Mouse (Mus musculus): ENCODE data around the gene Hist1h4i. TPM values are rescaled to one million over a fixed set of nuclear protein-coding genes. Genes with fewer than 3 reads are reported as not detected.

The Hist1h4i gene
- total RNA-seq, 2 experiments from 2014 or later = 45.9 to 47.6 TPM

DNA sequence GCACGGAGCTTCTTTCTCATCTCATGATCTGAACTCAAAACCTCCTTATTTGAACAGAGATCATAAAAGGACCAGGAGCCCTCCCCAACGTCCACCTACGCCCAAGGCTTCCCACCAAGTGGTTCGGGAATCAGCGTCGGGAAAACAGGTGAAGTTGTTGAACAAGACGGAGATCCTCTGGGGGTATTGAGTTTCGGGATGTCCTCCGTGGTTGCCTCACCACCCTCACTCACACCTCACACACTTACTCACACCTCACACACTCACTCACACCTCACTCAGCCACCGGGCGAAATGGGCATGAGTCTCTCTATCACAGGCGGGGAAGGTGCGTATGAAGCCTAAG lies 44.3 kb downstream of the Hist1h4i start:
- intact Hi-C loops (cut with DNase I) = no loop called here
- DNase-seq (ENCODE audit: extremely low spot score in 1 of 2, low spot score in 2 of 2) = no peak

- DNase-seq (ENCODE audit: extremely low spot score in 1 of 2, low spot score in 2 of 2) = no peak
- intact Hi-C loops (cut with DNase I) = no loop called here
Observed at GRCm38 (mm10) chr13:21996101-21996839, 44.9 kb downstream of the Hist1h4i start.

- DNase-seq (ENCODE audit: extremely low spot score in 1 of 2, low spot score in 2 of 2) = no peak
- intact Hi-C loops (cut with DNase I) = no loop called here
Observed at GRCm38 (mm10) chr13:21995331-21995914, 45.7 kb downstream of the Hist1h4i start.

DNA sequence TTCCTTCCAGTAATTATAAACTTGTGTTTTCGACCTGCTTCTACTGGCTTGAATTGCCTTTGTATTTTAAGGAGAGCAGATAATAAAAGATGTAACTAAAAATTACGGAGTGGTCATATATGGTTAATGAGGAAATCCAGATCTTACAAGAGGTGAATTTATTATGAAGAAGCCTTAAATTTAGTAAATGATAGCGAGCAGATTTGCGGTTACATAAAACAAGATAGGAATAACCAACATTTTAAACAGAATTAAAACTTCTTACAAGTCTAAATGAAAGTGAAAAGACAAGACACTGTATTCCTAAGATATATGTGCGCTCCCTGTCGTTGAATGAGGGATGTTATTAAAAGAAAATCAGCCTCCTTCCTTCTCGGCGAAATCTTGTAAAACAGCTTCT lies 46.3 kb downstream of the Hist1h4i start:
- no peak for DNase-seq (ENCODE audit: extremely low spot score in 1 of 2, low spot score in 2 of 2)
- intact Hi-C loops (cut with DNase I) = no loop called here

DNA sequence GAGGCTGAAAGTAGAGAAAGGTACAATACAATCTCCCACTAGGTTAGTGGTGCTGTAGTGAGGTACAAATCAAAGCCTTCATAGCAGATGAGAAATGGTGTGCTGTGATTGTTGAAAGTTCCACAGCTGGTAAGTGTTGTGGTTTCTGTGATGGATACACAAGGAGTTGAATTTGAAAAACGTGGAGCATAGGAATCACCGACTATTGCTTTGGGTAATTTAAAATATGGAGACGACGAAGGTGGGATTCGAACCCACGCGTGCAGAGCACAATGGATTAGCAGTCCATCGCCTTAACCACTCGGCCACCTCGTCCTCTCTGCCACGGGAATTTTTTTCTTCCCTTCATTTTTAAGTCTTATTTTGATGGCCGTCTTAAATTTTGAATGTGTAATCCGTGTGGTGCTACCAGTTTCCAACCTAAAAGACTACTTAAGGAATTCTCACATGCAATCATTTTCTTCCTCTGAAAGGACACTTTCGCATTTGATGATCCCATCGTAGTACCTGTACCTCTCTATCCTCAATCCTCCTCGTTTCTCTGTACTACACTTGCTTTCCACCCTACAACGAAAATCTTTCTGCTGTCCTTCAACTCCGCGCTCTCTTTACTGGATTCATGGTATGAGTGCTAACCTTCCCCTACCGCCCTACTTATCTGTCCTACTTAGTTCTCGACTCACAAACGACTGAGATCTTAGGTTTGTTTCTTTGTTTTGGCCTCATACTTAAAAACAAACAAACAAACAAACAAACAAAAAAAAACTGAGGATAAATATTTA lies 47.0 kb downstream of the Hist1h4i start:
- intact Hi-C loops (cut with DNase I) = no loop called here
- DNase-seq (ENCODE audit: extremely low spot score in 1 of 2, low spot score in 2 of 2) = no peak

- intact Hi-C loops (cut with DNase I) = no loop called here
- no peak for DNase-seq (ENCODE audit: extremely low spot score in 1 of 2, low spot score in 2 of 2)
Observed at GRCm38 (mm10) chr13:21992550-21992949, 48.6 kb downstream of the Hist1h4i start.

Small RNA genes lying within 50 kb of the gene (microRNA-seq; reads per million reads assigned to microRNA genes)
- gene Gm26300 (not detected), gene Gm44390 (not detected), gene Gm44486 (not detected)

Other genes with a start within 250 kb of the Hist1h4i start
- gene Hist1h2bq, start 231.2 kb downstream of the Hist1h4i start, total RNA-seq (2021) = 10 to 100 TPM; 48.3 to 50.2 TPM
- gene Hist1h2ao, start 230.9 kb downstream of the Hist1h4i start, total RNA-seq (2021) = not detected
- gene Hist1h4m, start 229.6 kb downstream of the Hist1h4i start, total RNA-seq (2021) = 100 to 1,000 TPM; 180 to 194 TPM
- 10 to 100 TPM; 21.2 to 27.5 TPM for gene Hist1h4n, start 209.2 kb downstream of the Hist1h4i start, total RNA-seq (2021)
- gene Hist1h2ap, start 207.9 kb downstream of the Hist1h4i start, total RNA-seq (2021) = 10 to 100 TPM; 66.4 to 75.9 TPM
- gene Hist1h2br, start 207.6 kb downstream of the Hist1h4i start, total RNA-seq (2021) = 10 to 100 TPM; 47.5 to 49.6 TPM
- 1 to 10 TPM; 3.9 to 5.1 TPM for gene Zfp184, start 96.3 kb downstream of the Hist1h4i start, total RNA-seq (2021)
- not detected for gene Pom121l2, start 60.2 kb downstream of the Hist1h4i start, total RNA-seq (2021)
- gene Prss16, start 31.6 kb downstream of the Hist1h4i start, total RNA-seq (2021) = under 1 TPM in 1 of 2 experiments, not detected in 1; 0.55 TPM
- gene Hist1h2ah, start 5.8 kb downstream of the Hist1h4i start, total RNA-seq (2021) = 10 to 100 TPM; 37.9 to 54.9 TPM
- 10 to 100 TPM; 38.0 to 50.2 TPM for gene Hist1h2bk, start 5.5 kb downstream of the Hist1h4i start, total RNA-seq (2021)
- 10 to 100 TPM; 26.2 to 28.0 TPM for gene Hist1h2ag, start 1.6 kb upstream of the Hist1h4i start, total RNA-seq (2021)
- 10 to 100 TPM; 21.4 to 25.6 TPM for gene Hist1h2bj, start 1.9 kb upstream of the Hist1h4i start, total RNA-seq (2021)
- gene Vmn1r188, start 43.1 kb upstream of the Hist1h4i start, total RNA-seq (2021) = not detected
- gene Vmn1r189, start 64.5 kb upstream of the Hist1h4i start, total RNA-seq (2021) = not detected
- not detected for gene Vmn1r191, start 142.6 kb upstream of the Hist1h4i start, total RNA-seq (2021)
- gene Vmn1r192, start 149.8 kb upstream of the Hist1h4i start, total RNA-seq (2021) = not detected
- gene Vmn1r193, start 181.8 kb upstream of the Hist1h4i start, total RNA-seq (2021) = not detected
- not detected for gene Vmn1r194, start 202.9 kb upstream of the Hist1h4i start, total RNA-seq (2021)
- not detected for gene Vmn1r195, start 229.2 kb upstream of the Hist1h4i start, total RNA-seq (2021)
- gene Vmn1r196, start 248.6 kb upstream of the Hist1h4i start, total RNA-seq (2021) = not detected